Mouse (Mus musculus) gastrocnemius, postnatal 14 days (tissue): ENCODE data around the gene Cd34. TPM values are rescaled to one million over a fixed set of nuclear protein-coding genes. Genes with fewer than 3 reads are reported as not detected.

Experiments
- DNase-seq: peaks from one replicate; pipeline ENCODE4 v3.0.0; 2021; ENCODE audit warnings: mixed read lengths
- intact Hi-C: fragments of 180-260 bp; cut with DNase I; formaldehyde crosslinking; loops from one replicate; pipeline ENCODE4 v1.15.1; 2025; ENCODE audit warnings: low total_unique reads
- total RNA-seq, 2 experiments: library from RNA; stranded (reverse); gene quantifications; 2 replicates each; pipeline ENCODE4 v1.2.3; 2021

Cd34 gene
- total RNA-seq, 2 experiments from 2014 or later = 105 to 136 TPM

GRCm38 (mm10) chr1:194993409-194993988 is 54.9 kb downstream of the Cd34 start:
- DNase-seq = no peak
- intact Hi-C loops = no loop called here

GRCm38 (mm10) chr1:194994262-194994661 is 55.6 kb downstream of the Cd34 start:
- intact Hi-C loops = no loop called here
- DNase-seq = no peak

GRCm38 (mm10) chr1:194995196-194995595 is 56.6 kb downstream of the Cd34 start:
- no peak for DNase-seq
- intact Hi-C loops = no loop called here

GRCm38 (mm10) chr1:194998396-194998795 is 59.8 kb downstream of the Cd34 start:
- intact Hi-C loops = no loop called here
- DNase-seq = no peak

- intact Hi-C loops = no loop called here
- DNase-seq = no peak
Measured at GRCm38 (mm10) chr1:195003328-195003727, 64.7 kb downstream of the Cd34 start.

GRCm38 (mm10) chr1:195004194-195004593 is 65.6 kb downstream of the Cd34 start:
- intact Hi-C loops = no loop called here
- DNase-seq = no peak

GRCm38 (mm10) chr1:195006267-195006666 is 67.6 kb downstream of the Cd34 start:
- no peak for DNase-seq

More at GRCm38 (mm10) chr1:195006267-195006666, 67.6 kb downstream of the Cd34 start:
- intact Hi-C loops = no loop called here

Other genes with a start within 250 kb of the Cd34 start
- 1 to 10 TPM; 1.0 to 1.4 TPM for gene Cd46, start 153.4 kb downstream of the Cd34 start, total RNA-seq
- gene Cr1l, start 192.8 kb downstream of the Cd34 start, total RNA-seq = 10 to 100 TPM; 35.0 to 41.6 TPM
- not detected for gene Cr2, start 237.9 kb downstream of the Cd34 start, total RNA-seq